Comparison of ENCODE assay signal across 32 mouse cellular contexts in the genomic region with DNA sequence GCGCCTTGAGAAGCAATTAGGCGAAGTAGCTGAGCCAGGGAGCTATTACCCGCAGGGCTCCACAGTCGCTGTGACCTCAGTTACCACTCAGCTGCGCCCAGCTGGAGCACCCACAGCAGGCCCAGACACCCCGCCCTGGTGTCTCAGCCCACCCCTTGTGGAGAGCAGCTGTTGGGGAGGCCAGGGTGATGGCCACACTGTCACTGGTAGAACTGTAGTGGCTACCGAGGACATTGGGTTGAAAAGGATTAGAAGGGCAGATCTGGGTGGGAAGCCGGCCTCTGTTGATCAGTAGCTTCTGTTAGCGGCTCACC. TPM values are rescaled to one million over a fixed set of nuclear protein-coding genes. Genes with fewer than 3 reads are reported as not detected.
DNase-seq lines count a peak whose midpoint lies in the region; ATAC-seq and TF ChIP-seq lines count a peak whose summit lies in the region.
"Had no signal": no experiment of that assay in that cellular context is flagged by ENCODE, and none has a peak within 500 bp of the region (broad histone marks: within the 10 kb centered on the region; RNA-seq: fewer than 3 reads in every experiment).

No protein-coding gene starts in this region.

- no peaks in the 10 kb centered on the region for H3K27me3 ChIP-seq in forebrain, embryonic 13.5 days
- H3K27me3 ChIP-seq in forebrain, embryonic 11.5 days (ENCODE audit: control insufficient read depth, insufficient read depth, low read length) = no peaks in the 10 kb centered on the region
- no peaks in the 10 kb centered on the region for H3K27me3 ChIP-seq in E14TG2a.4 (ENCODE audit: insufficient read depth, low read length)
- no peaks in the 10 kb centered on the region for H3K27me3 ChIP-seq in forebrain, postnatal 0 days (ENCODE audit: insufficient read depth, low read length)
- H3K27me3 ChIP-seq: kidney, embryonic 15.5 days; liver, embryonic 13.5 days had no signal

- H3K9ac ChIP-seq in forebrain, embryonic 13.5 days = no peak overlapping the region
- H3K9ac ChIP-seq in forebrain, embryonic 11.5 days (ENCODE audit: low read length) = no peak overlapping the region
- no peak overlapping the region for H3K9ac ChIP-seq in forebrain, postnatal 0 days
- H3K9ac ChIP-seq: embryonic facial prominence, embryonic 13.5 days; kidney, embryonic 15.5 days; limb, embryonic 15.5 days; liver, embryonic 13.5 days had no signal

- no peak overlapping the region for H3K4me2 ChIP-seq in forebrain, embryonic 13.5 days
- no peak overlapping the region for H3K4me2 ChIP-seq in forebrain, embryonic 11.5 days (ENCODE audit: low read depth, low read length, severe bottlenecking)
- no peak overlapping the region for H3K4me2 ChIP-seq in forebrain, postnatal 0 days (ENCODE audit: low read depth)
- H3K4me2 ChIP-seq: embryonic facial prominence, embryonic 13.5 days; heart, embryonic 11.5 days; kidney, embryonic 15.5 days; limb, embryonic 15.5 days; liver, embryonic 13.5 days had no signal

- no peaks in the 10 kb centered on the region for H3K9me3 ChIP-seq in forebrain, embryonic 13.5 days (replicated peaks)
- no peaks in the 10 kb centered on the region for H3K9me3 ChIP-seq in forebrain, embryonic 11.5 days (ENCODE audit: control insufficient read depth, low read length)
- no peaks in the 10 kb centered on the region for H3K9me3 ChIP-seq in E14TG2a.4 (ENCODE audit: low read length)
- no peaks in the 10 kb centered on the region for H3K9me3 ChIP-seq in forebrain, postnatal 0 days (ENCODE audit: low read length)
- H3K9me3 ChIP-seq: embryonic facial prominence, embryonic 13.5 days; kidney, embryonic 15.5 days; limb, embryonic 10.5 days; limb, embryonic 15.5 days; liver, embryonic 13.5 days had no signal

- ATAC-seq in forebrain, embryonic 13.5 days = peak; percentile 65; the same call in 1 of the 2 replicates
- no peak for ATAC-seq in forebrain, embryonic 11.5 days (replicated peaks; ENCODE audit: low FRiP score)
- ATAC-seq in forebrain, postnatal 0 days = peak; percentile 63
- ATAC-seq: inflammation-experienced regulatory T-cells, adult 6 months had no signal

- 60% methylated on average over 9 of the region's 9 CpGs for WGBS in forebrain, embryonic 13.5 days
- 78% methylated on average over 9 of the region's 9 CpGs for WGBS in forebrain, embryonic 11.5 days
- 60% methylated on average over 9 of the region's 9 CpGs for WGBS in forebrain, postnatal 0 days

- no peak overlapping the region for H3K4me3 ChIP-seq in forebrain, embryonic 13.5 days
- no peak overlapping the region for H3K4me3 ChIP-seq in forebrain, embryonic 11.5 days (ENCODE audit: low read depth, low read length)
- no peak overlapping the region for H3K4me3 ChIP-seq in layer of hippocampus, adult 2 months
- H3K4me3 ChIP-seq in E14TG2a.4 (replicated peaks; ENCODE audit: low read length) = 0 out of 2 replicates have a peak overlapping the region, but pooled peaks have one; percentile 10
- no peak overlapping the region for H3K4me3 ChIP-seq in forebrain, postnatal 0 days (ENCODE audit: low read depth, low read length)
- H3K4me3 ChIP-seq: embryonic facial prominence, embryonic 13.5 days; erythroblast, embryonic 14.5 days; kidney, embryonic 15.5 days; limb, embryonic 10.5 days; limb, embryonic 15.5 days; liver, embryonic 13.5 days had no signal

- no peak for DNase-seq in forebrain, embryonic 11.5 days (ENCODE audit: low spot score)
- DNase-seq in layer of hippocampus, adult 2 months (ENCODE audit: low spot score in 2 of 2) = no peak
- no peak for DNase-seq in layer of hippocampus, adult 11-12 months (ENCODE audit: low spot score)
- no peak for DNase-seq in forebrain, postnatal 0 days
- DNase-seq in yolk sac, embryonic 10.5 days (ENCODE audit: low spot score) = no peak
- DNase-seq in spleen, postnatal 4 days (ENCODE audit: low spot score in 2 of 2) = no peak
- DNase-seq: adrenal gland, postnatal 14 days; cerebellum, adult 11 months; cerebellum, adult 9-10 months; cerebellum, postnatal 36 days; gastrocnemius, postnatal 14 days; heart, postnatal 36 days; kidney, adult 11 months; kidney, postnatal 25 days; liver, embryonic 13.5 days; lung, adult 2 months; lung, postnatal 10 days; right cerebral cortex, adult 18-20 months; right cerebral cortex, postnatal 4 days; thymus, adult 2 months; thymus, postnatal 36 days had no signal

- H3K4me1 ChIP-seq in forebrain, embryonic 13.5 days = peaks cover 18% of the 10 kb centered on the region
- no peaks in the 10 kb centered on the region for H3K4me1 ChIP-seq in forebrain, embryonic 11.5 days (replicated peaks; ENCODE audit: control insufficient read depth, insufficient read depth, low read length)
- peaks cover 15% of the 10 kb centered on the region for H3K4me1 ChIP-seq in E14TG2a.4 (replicated peaks; ENCODE audit: low read depth, low read length)
- no peaks in the 10 kb centered on the region for H3K4me1 ChIP-seq in forebrain, postnatal 0 days (ENCODE audit: insufficient read depth)
- H3K4me1 ChIP-seq: embryonic facial prominence, embryonic 13.5 days; liver, embryonic 13.5 days had no signal

- no peaks in the 10 kb centered on the region for H3K36me3 ChIP-seq in forebrain, embryonic 13.5 days (ENCODE audit: poor library complexity, severe bottlenecking)
- no peaks in the 10 kb centered on the region for H3K36me3 ChIP-seq in forebrain, embryonic 11.5 days (ENCODE audit: control insufficient read depth, insufficient read depth, low read length)
- H3K36me3 ChIP-seq in E14TG2a.4 (ENCODE audit: insufficient read depth, low read length) = no peaks in the 10 kb centered on the region
- no peaks in the 10 kb centered on the region for H3K36me3 ChIP-seq in forebrain, postnatal 0 days (ENCODE audit: insufficient read depth)
- H3K36me3 ChIP-seq: embryonic facial prominence, embryonic 13.5 days; kidney, embryonic 15.5 days; limb, embryonic 10.5 days; limb, embryonic 15.5 days; liver, embryonic 13.5 days had no signal

- H3K27ac ChIP-seq in forebrain, embryonic 13.5 days = peak overlapping the region; percentile 31
- no peak overlapping the region for H3K27ac ChIP-seq in forebrain, embryonic 11.5 days (ENCODE audit: low read depth, low read length)
- H3K27ac ChIP-seq in layer of hippocampus, adult 2 months = peak overlapping the region; percentile 51
- H3K27ac ChIP-seq in forebrain, postnatal 0 days (ENCODE audit: low read depth, low read length) = 0 out of 2 replicates have a peak overlapping the region, but pooled peaks have one; percentile 21
- H3K27ac ChIP-seq: embryonic facial prominence, embryonic 13.5 days; kidney, embryonic 15.5 days; limb, embryonic 10.5 days; limb, embryonic 15.5 days; liver, embryonic 13.5 days; macrophage had no signal

- TF ChIP-seq CTCF in layer of hippocampus, adult 2 months (conservative IDR thresholded peaks at IDR 0.05) = no peak
- no peak for TF ChIP-seq CTCF in E14TG2a.4 (conservative IDR thresholded peaks at IDR 0.05; ENCODE audit: low read length)
- no peak for TF ChIP-seq CTCF in forebrain, postnatal 0 days (IDR thresholded peaks at IDR 0.05; ENCODE audit: low read depth)

RNA-seq across cellular contexts. Expression of gene Jph3, which starts 34.2 kb away (rescaled TPM):
- polyA plus RNA-seq in forebrain, embryonic 13.5 days (2015; fragmentation: Nextera tagmentation; extraction: Ambion mirVana) = 34.9 and 36.7 TPM in 2 replicates
- 8.9 and 9.4 TPM in 2 replicates for polyA plus RNA-seq in forebrain, embryonic 11.5 days (2014; fragmentation: Nextera tagmentation; extraction: Ambion mirVana)
- 100 to 1,000 TPM; 318 to 346 TPM for total RNA-seq in layer of hippocampus, adult 2 months (2021)
- total RNA-seq in forebrain, postnatal 0 days (2014; rRNA removed) = 64.2 and 65.8 TPM in 2 replicates
- polyA plus RNA-seq in forebrain, postnatal 0 days (2015; fragmentation: Nextera tagmentation; extraction: Ambion mirVana) = 123 and 127 TPM in 2 replicates
- total RNA-seq: granulocyte monocyte progenitor cell, adult 5-6 weeks had no signal
- polyA plus RNA-seq: erythroblast, embryonic 14.5 days; inflammation-experienced regulatory T-cells, adult 6 months had no signal
